Mouse (Mus musculus) G1E (cell line): Measurements from ENCODE around the gene Eral1.

ENCODE experiments used
- CTCF ChIP-seq: IDR thresholded peaks from 2 replicates; pipeline ENCODE4 v1.5.1; 2012; ENCODE audit warnings: low read depth, low read length, inconsistent platforms, mixed read lengths
- GATA1 ChIP-seq: IDR thresholded peaks from 2 replicates; pipeline ENCODE4 v1.6.1; 2012; ENCODE audit warnings: borderline replicate concordance, low read length, inconsistent platforms, mixed read lengths
- GATA2 ChIP-seq: IDR thresholded peaks from 2 replicates; pipeline ENCODE4 v1.6.1; 2012; ENCODE audit warnings: low read depth, low read length, inconsistent platforms, borderline replicate concordance
- POLR2AphosphoS5 ChIP-seq: IDR thresholded peaks from 2 replicates; pipeline ENCODE4 v1.6.1; 2012; ENCODE audit warnings: low read depth, low read length, inconsistent platforms; ENCODE audit not compliant: insufficient replicate concordance
- TAL1 ChIP-seq: conservative IDR thresholded peaks from 2 replicates; pipeline ENCODE4 v1.6.1; 2012; ENCODE audit warnings: low read depth, low read length, inconsistent platforms, mixed read lengths

- TF ChIP-seq GATA1 (no peak), CTCF (no peak), POLR2AphosphoS5 (no peak), TAL1 (no peak), GATA2 (no peak)
These were observed 8.2 kb downstream of the Eral1 start for GRCm38 (mm10) chr11:78071938-78072337.
